In genomic region chr1:172612745-172613144, GRCm38 (mm10) we compare ENCODE assay signal across 14 mouse cellular contexts. TPM values are rescaled to one million over a fixed set of nuclear protein-coding genes. Genes with fewer than 3 reads are reported as not detected.
DNase-seq lines count a peak whose midpoint lies in the region; ATAC-seq and TF ChIP-seq lines count a peak whose summit lies in the region.
"Had no signal": no experiment of that assay in that cellular context is flagged by ENCODE, and none has a peak within 500 bp of the region (broad histone marks: within the 10 kb centered on the region; RNA-seq: fewer than 3 reads in every experiment).

No protein-coding gene starts in this region.

- H3K4me3 ChIP-seq in gastrocnemius, adult 2 months: no peak overlapping the region
- H3K4me3 ChIP-seq in limb, embryonic 14.5 days (replicated peaks; ENCODE audit: low read length): no peak overlapping the region
- H3K4me3 ChIP-seq in limb, embryonic 10.5 days: no peak overlapping the region
- H3K4me3 ChIP-seq in MEL (ENCODE audit: control insufficient read depth in 1 of 2, insufficient read depth in 1 of 2, low read depth in 2 of 2, low read length in 2 of 2): no peak overlapping the region
- H3K4me3 ChIP-seq in cortical plate, adult 2 months (ENCODE audit: insufficient read depth, low read length): no peak overlapping the region

- no peaks in the 10 kb centered on the region for H3K79me2 ChIP-seq in MEL (ENCODE audit: control insufficient read depth, insufficient read depth, low read length, poor library complexity)

- intact Hi-C loops in gastrocnemius, adult 2 months (cut with DNase I): loop anchor here (1.0 kb wide), 1 partner anchor 83 kb away; no protein-coding TSS in a partner anchor
- intact Hi-C loops in gastrocnemius, postnatal 14 days (cut with DNase I; ENCODE audit: low total_unique reads): no loop called here

- no peaks in the 10 kb centered on the region for H3K9me3 ChIP-seq in limb, embryonic 14.5 days (ENCODE audit: control insufficient read depth, low read length)
- H3K9me3 ChIP-seq in limb, embryonic 10.5 days (replicated peaks): no peaks in the 10 kb centered on the region
- no peaks in the 10 kb centered on the region for H3K9me3 ChIP-seq in MEL (replicated peaks; ENCODE audit: insufficient read depth, low read length)

- TF ChIP-seq RAD21 in MEL (IDR thresholded peaks at IDR 0.05; ENCODE audit: low read depth, low read length): peak; percentile 31

- TF ChIP-seq CTCF in gastrocnemius, adult 2 months (IDR thresholded peaks at IDR 0.05): peak; percentile 36
- peak in 1 of 3 experiments; percentile 46; a peak in 2 of 6 replicates for TF ChIP-seq CTCF in MEL (IDR thresholded peaks at IDR 0.05 in 2 of 3, conservative IDR thresholded peaks at IDR 0.05 in 1 of 3; ENCODE audit: control insufficient read depth in 1 of 3, insufficient read depth in 1 of 3, low read depth in 2 of 3, low read length in 3 of 3, poor library complexity in 1 of 3, severe bottlenecking in 1 of 3)
- TF ChIP-seq CTCF in cortical plate, adult 2 months (IDR thresholded peaks at IDR 0.05; ENCODE audit: extremely low read depth, insufficient read depth, low read length): peak; percentile 45

- no peak for DNase-seq in gastrocnemius, adult 2 months
- DNase-seq in gastrocnemius, postnatal 14 days: no peak
- peak; percentile 21 for DNase-seq in limb, embryonic 14.5 days (ENCODE audit: low spot score)
- DNase-seq in limb, embryonic 10.5 days (ENCODE audit: low spot score): no peak
- DNase-seq in MEL (ENCODE audit: low read depth, low spot score): no peak
- no peak for DNase-seq in cerebellum, adult 9-11 months
- DNase-seq in spleen, adult 12 weeks (ENCODE audit: low spot score): no peak
- DNase-seq: adrenal gland, adult 8-10 months; cerebellum, postnatal 25 days had no signal

- no peak overlapping the region for H3K9ac ChIP-seq in limb, embryonic 14.5 days (ENCODE audit: low read depth, low read length, severe bottlenecking)
- H3K9ac ChIP-seq in MEL (ENCODE audit: control insufficient read depth, low read depth, low read length, poor library complexity, severe bottlenecking): no peak overlapping the region

- 45% methylated on average over 1 of the region's 1 CpGs for WGBS in limb, embryonic 14.5 days
- 60% methylated on average over 1 of the region's 1 CpGs for WGBS in limb, embryonic 10.5 days

- no peak for TF ChIP-seq EP300 in MEL (IDR thresholded peaks at IDR 0.05; ENCODE audit: low read depth in 1 of 2, low read length in 2 of 2)

- H3K4me2 ChIP-seq in limb, embryonic 14.5 days (replicated peaks; ENCODE audit: low read depth, low read length, severe bottlenecking): no peak overlapping the region

- H3K27me3 ChIP-seq in limb, embryonic 14.5 days (ENCODE audit: control insufficient read depth, insufficient read depth, low read length): no peaks in the 10 kb centered on the region
- no peaks in the 10 kb centered on the region for H3K27me3 ChIP-seq in limb, embryonic 10.5 days (ENCODE audit: low read depth, poor library complexity, severe bottlenecking)
- H3K27me3 ChIP-seq in MEL (ENCODE audit: control insufficient read depth in 1 of 2, insufficient read depth in 2 of 2, low read length in 2 of 2): peaks cover 0 to 2% of the 10 kb centered on the region in 2 experiments; a peak in 1 of 4 replicates

- TF ChIP-seq POLR2A in limb, embryonic 14.5 days (IDR thresholded peaks at IDR 0.05; ENCODE audit: borderline replicate concordance, extremely low read depth, insufficient read depth, insufficient read length): no peak
- no peak for TF ChIP-seq POLR2A in MEL (IDR thresholded peaks at IDR 0.05; ENCODE audit: control insufficient read depth in 1 of 2, insufficient read depth in 1 of 2, low read depth in 1 of 2, low read length in 2 of 2, poor library complexity in 1 of 2)
- TF ChIP-seq POLR2A in cortical plate, adult 2 months (IDR thresholded peaks at IDR 0.05; ENCODE audit: extremely low read depth, insufficient read depth, low read length): no peak

- no peak for ATAC-seq in limb, embryonic 14.5 days (ENCODE audit: low FRiP score, low read depth)
- ATAC-seq: hindbrain, embryonic 16.5 days had no signal

- peaks cover 8% of the 10 kb centered on the region for H3K4me1 ChIP-seq in limb, embryonic 14.5 days (ENCODE audit: control insufficient read depth, insufficient read depth, low read length)
- peaks cover 14% of the 10 kb centered on the region for H3K4me1 ChIP-seq in limb, embryonic 10.5 days
- H3K4me1 ChIP-seq in MEL (ENCODE audit: control insufficient read depth in 1 of 2, insufficient read depth in 2 of 2, low read length in 2 of 2): no peaks in the 10 kb centered on the region
- no peaks in the 10 kb centered on the region for H3K4me1 ChIP-seq in cortical plate, adult 2 months (ENCODE audit: control insufficient read depth, insufficient read depth, low read length)

- no peaks in the 10 kb centered on the region for H3K36me3 ChIP-seq in limb, embryonic 14.5 days (ENCODE audit: control insufficient read depth, insufficient read depth, low read length)
- no peaks in the 10 kb centered on the region for H3K36me3 ChIP-seq in limb, embryonic 10.5 days
- H3K36me3 ChIP-seq in MEL (ENCODE audit: control insufficient read depth in 1 of 2, insufficient read depth in 2 of 2, low read length in 2 of 2): no peaks in the 10 kb centered on the region

- no peak overlapping the region for H3K27ac ChIP-seq in gastrocnemius, adult 2 months
- no peak overlapping the region for H3K27ac ChIP-seq in limb, embryonic 14.5 days (replicated peaks; ENCODE audit: low read depth, low read length)
- no peak overlapping the region for H3K27ac ChIP-seq in limb, embryonic 10.5 days
- H3K27ac ChIP-seq in MEL (ENCODE audit: control insufficient read depth, low read depth, low read length): no peak overlapping the region
- no peak overlapping the region for H3K27ac ChIP-seq in cortical plate, adult 2 months (ENCODE audit: insufficient read depth, low read length)
- H3K27ac ChIP-seq: macrophage had no signal

TF ChIP-seq in MEL, 35 proteins besides CTCF, POLR2A, EP300 and RAD21:
- TF ChIP-seq ZC3H11A (IDR thresholded peaks at IDR 0.05; ENCODE audit: low read depth, low read length): no peak
- TF ChIP-seq SMC3 (IDR thresholded peaks at IDR 0.05; ENCODE audit: low read depth, low read length): peak; percentile 52

RNA-seq across cellular contexts. Expression of gene Fcrl6, which starts 10.4 kb away (rescaled TPM):
- not detected for total RNA-seq in gastrocnemius, adult 2 months (2021)
- total RNA-seq in gastrocnemius, postnatal 14 days (2021): not detected
- 1.4 and 1.5 TPM in 2 replicates for polyA plus RNA-seq in limb, embryonic 14.5 days (2012; rRNA removed)
- 0.72 and 1.5 TPM in 2 replicates for polyA plus RNA-seq in limb, embryonic 14.5 days (2014; fragmentation: Nextera tagmentation; extraction: Ambion mirVana)
- 0.21 and 0.58 TPM in 2 replicates for polyA plus RNA-seq in limb, embryonic 10.5 days (2016; fragmentation: Nextera tagmentation; extraction: Ambion mirVana)
- total RNA-seq in MEL (2012; rRNA removed): not detected in 2 replicates
- not detected for polyA plus RNA-seq in MEL (2012; ENCODE audit: insufficient read depth in 1 of 2, insufficient read length in 2 of 2, low read depth in 1 of 2, low replicate concordance in 2 of 2, missing spikeins in 1 of 2)
- 0.11 TPM in 1 of 2 replicates, not detected in the other for polyA plus RNA-seq in cortical plate, adult 2 months (2012; rRNA removed)
- total RNA-seq: adrenal gland, adult 8-10 months; gastrocnemius, postnatal 4 days had no signal
- polyA plus RNA-seq: macrophage had no signal

RNA-seq across cellular contexts. Expression of gene Dusp23, which starts 20.0 kb away (rescaled TPM):
- 10 to 100 TPM; 32.4 to 33.4 TPM for total RNA-seq in gastrocnemius, adult 2 months (2021)
- 10 to 100 TPM; 17.4 to 18.4 TPM for total RNA-seq in gastrocnemius, postnatal 14 days (2021)
- 13.5 and 17.2 TPM in 2 replicates for polyA plus RNA-seq in limb, embryonic 14.5 days (2012; rRNA removed)
- polyA plus RNA-seq in limb, embryonic 14.5 days (2014; fragmentation: Nextera tagmentation; extraction: Ambion mirVana): 11.3 and 12.9 TPM in 2 replicates
- polyA plus RNA-seq in limb, embryonic 10.5 days (2016; fragmentation: Nextera tagmentation; extraction: Ambion mirVana): 8.6 and 12.0 TPM in 2 replicates
- 0.54 and 0.65 TPM in 2 replicates for total RNA-seq in MEL (2012; rRNA removed)
- 1 to 10 TPM in 1 of 2 experiments, not detected in 1; 2.5 TPM for polyA plus RNA-seq in MEL (2012; ENCODE audit: insufficient read depth in 1 of 2, insufficient read length in 2 of 2, low read depth in 1 of 2, low replicate concordance in 2 of 2, missing spikeins in 1 of 2)
- 11.6 and 12.0 TPM in 2 replicates for polyA plus RNA-seq in cortical plate, adult 2 months (2012; rRNA removed)

RNA-seq across cellular contexts. Expression of gene Slamf8, which starts 22.4 kb away (rescaled TPM):
- under 1 TPM in 1 of 2 experiments, not detected in 1; 0.14 TPM for total RNA-seq in gastrocnemius, adult 2 months (2021)
- not detected for total RNA-seq in gastrocnemius, postnatal 14 days (2021)
- polyA plus RNA-seq in limb, embryonic 14.5 days (2012; rRNA removed): 0.30 and 0.74 TPM in 2 replicates
- 0.28 TPM in 1 of 2 replicates, not detected in the other for polyA plus RNA-seq in limb, embryonic 14.5 days (2014; fragmentation: Nextera tagmentation; extraction: Ambion mirVana)
- polyA plus RNA-seq in limb, embryonic 10.5 days (2016; fragmentation: Nextera tagmentation; extraction: Ambion mirVana): 0.11 TPM in 1 of 2 replicates, not detected in the other
- total RNA-seq in MEL (2012; rRNA removed): not detected in 2 replicates
- not detected for polyA plus RNA-seq in MEL (2012; ENCODE audit: insufficient read depth in 1 of 2, insufficient read length in 2 of 2, low read depth in 1 of 2, low replicate concordance in 2 of 2, missing spikeins in 1 of 2)
- polyA plus RNA-seq in cortical plate, adult 2 months (2012; rRNA removed): 0.28 and 0.31 TPM in 2 replicates
- polyA plus RNA-seq: hindbrain, embryonic 16.5 days had no signal

RNA-seq across cellular contexts. Expression of gene Vsig8, which starts 57.0 kb away (rescaled TPM):
- total RNA-seq in gastrocnemius, adult 2 months (2021): not detected
- not detected for total RNA-seq in gastrocnemius, postnatal 14 days (2021)
- 0.23 and 0.49 TPM in 2 replicates for polyA plus RNA-seq in limb, embryonic 14.5 days (2012; rRNA removed)
- 0.30 and 0.40 TPM in 2 replicates for polyA plus RNA-seq in limb, embryonic 14.5 days (2014; fragmentation: Nextera tagmentation; extraction: Ambion mirVana)
- polyA plus RNA-seq in limb, embryonic 10.5 days (2016; fragmentation: Nextera tagmentation; extraction: Ambion mirVana): 0.13 TPM in 1 of 2 replicates, not detected in the other
- total RNA-seq in MEL (2012; rRNA removed): not detected in 2 replicates
- polyA plus RNA-seq in MEL (2012; ENCODE audit: insufficient read depth in 1 of 2, insufficient read length in 2 of 2, low read depth in 1 of 2, low replicate concordance in 2 of 2, missing spikeins in 1 of 2): not detected
- 0.47 and 0.52 TPM in 2 replicates for polyA plus RNA-seq in cortical plate, adult 2 months (2012; rRNA removed)
- total RNA-seq: gastrocnemius, postnatal 4 days had no signal
- polyA plus RNA-seq: limb, embryonic 11.5 days had no signal
